ENCODE assay signal across 8 mouse cellular contexts in genomic region chr19:38042261-38042722, GRCm38 (mm10). TPM values are rescaled to one million over a fixed set of nuclear protein-coding genes. Genes with fewer than 3 reads are reported as not detected.
DNase-seq lines count a peak whose midpoint lies in the region; ATAC-seq and TF ChIP-seq lines count a peak whose summit lies in the region.

No protein-coding gene starts in this region.

- TF ChIP-seq CTCF in left cerebral cortex, adult 2 months (IDR thresholded peaks at IDR 0.05), result no peak

- peak; percentile 68 to 72 for ATAC-seq in hematopoietic stem cell, adult 5-6 weeks (replicated peaks in 1 of 2; ENCODE audit: insufficient read depth in 1 of 2, low FRiP score in 2 of 2, low TSS enrichment in 1 of 2, low read depth in 1 of 2, poor library complexity in 2 of 2, severe bottlenecking in 2 of 2)
- ATAC-seq in limb, embryonic 12.5 days (ENCODE audit: insufficient number of reproducible peaks, insufficient read depth, low FRiP score, low TSS enrichment, low read depth), result 0 out of 2 replicates have a peak, but pooled peaks have one; percentile 43
- ATAC-seq in stomach, embryonic 16.5 days (ENCODE audit: insufficient read depth, low FRiP score), result peak; percentile 34

- H3K27ac ChIP-seq in left cerebral cortex, adult 2 months, result no peak overlapping the region
- H3K27ac ChIP-seq in limb, embryonic 12.5 days, result 0 out of 2 replicates have a peak overlapping the region, but pooled peaks have one; percentile 70
- H3K27ac ChIP-seq in stomach, embryonic 16.5 days (ENCODE audit: low read length), result peak overlapping the region; percentile 86

- peaks cover 17% of the 10 kb centered on the region for H3K27me3 ChIP-seq in limb, embryonic 12.5 days
- no peaks in the 10 kb centered on the region for H3K27me3 ChIP-seq in stomach, embryonic 16.5 days (ENCODE audit: control insufficient read depth, insufficient read depth, low read length)

- DNase-seq in left cerebral cortex, adult 2 months (ENCODE audit: extremely low spot score in 1 of 2, low spot score in 2 of 2), result no peak
- DNase-seq in left cerebral cortex, adult 9 months (ENCODE audit: low spot score in 2 of 2), result no peak
- peak; percentile 20 for DNase-seq in embryo, embryonic 11 days
- DNase-seq in layer of hippocampus, postnatal 14 days (ENCODE audit: low spot score in 2 of 2), result no peak
- no peak for DNase-seq in layer of hippocampus, adult 8-10 months (ENCODE audit: low spot score in 2 of 2)

- WGBS in limb, embryonic 12.5 days, result 33% methylated on average over 5 of the region's 5 CpGs
- WGBS in stomach, embryonic 16.5 days, result 9% methylated on average over 5 of the region's 5 CpGs

- no peaks in the 10 kb centered on the region for H3K9me3 ChIP-seq in limb, embryonic 12.5 days
- H3K9me3 ChIP-seq in stomach, embryonic 16.5 days (replicated peaks; ENCODE audit: control insufficient read depth, low read length), result no peaks in the 10 kb centered on the region

- no peaks in the 10 kb centered on the region for H3K36me3 ChIP-seq in limb, embryonic 12.5 days
- H3K36me3 ChIP-seq in stomach, embryonic 16.5 days (ENCODE audit: control insufficient read depth, insufficient read depth, low read length), result no peaks in the 10 kb centered on the region

- H3K4me2 ChIP-seq in limb, embryonic 12.5 days, result peak overlapping the region; percentile 70
- H3K4me2 ChIP-seq in stomach, embryonic 16.5 days (ENCODE audit: low read depth, low read length), result peak overlapping the region; percentile 72

- no peak overlapping the region for H3K9ac ChIP-seq in limb, embryonic 12.5 days (replicated peaks)
- peak overlapping the region; percentile 72 for H3K9ac ChIP-seq in stomach, embryonic 16.5 days (ENCODE audit: low read length)

- H3K4me3 ChIP-seq in left cerebral cortex, adult 2 months, result peak overlapping the region; percentile 45
- H3K4me3 ChIP-seq in limb, embryonic 12.5 days (replicated peaks), result peak overlapping the region; percentile 48
- H3K4me3 ChIP-seq in stomach, embryonic 16.5 days (replicated peaks; ENCODE audit: low read length), result peak overlapping the region; percentile 58

- intact Hi-C loops in left cerebral cortex, adult 2 months (cut with DNase I), result loop anchor here (2.0 kb wide), 1 partner anchor 87 kb away; no protein-coding TSS in a partner anchor

- peaks cover 14% of the 10 kb centered on the region for H3K4me1 ChIP-seq in limb, embryonic 12.5 days (replicated peaks)
- H3K4me1 ChIP-seq in stomach, embryonic 16.5 days (ENCODE audit: control insufficient read depth, insufficient read depth, low read length), result peaks cover 19% of the 10 kb centered on the region

RNA-seq across cellular contexts. Expression of gene Myof, which starts 1.1 kb away (rescaled TPM):
- 1 to 10 TPM; 4.0 to 8.0 TPM for total RNA-seq in left cerebral cortex, adult 2 months (2021)
- total RNA-seq in hematopoietic stem cell, adult 5-6 weeks (2017), result 36.2 and 46.1 TPM in 2 replicates
- 6.2 and 8.0 TPM in 2 replicates for polyA plus RNA-seq in limb, embryonic 12.5 days (2016; fragmentation: Nextera tagmentation; extraction: Ambion mirVana)
- 22.5 and 23.3 TPM in 2 replicates for polyA plus RNA-seq in stomach, embryonic 16.5 days (2015; fragmentation: Nextera tagmentation; extraction: Ambion mirVana)
- 1 to 10 TPM; 5.6 to 7.9 TPM for total RNA-seq in layer of hippocampus, postnatal 14 days (2021)
- total RNA-seq in layer of hippocampus, adult 8-10 months (2022), result 1 to 10 TPM; 6.5 to 8.2 (median 6.7) TPM

RNA-seq across cellular contexts. Expression of gene Cep55, which starts 12.5 kb away (rescaled TPM):
- total RNA-seq in left cerebral cortex, adult 2 months (2021), result under 1 TPM; 0.35 to 0.38 TPM
- total RNA-seq in hematopoietic stem cell, adult 5-6 weeks (2017), result 49.6 and 54.0 TPM in 2 replicates
- 27.5 and 28.7 TPM in 2 replicates for polyA plus RNA-seq in limb, embryonic 12.5 days (2016; fragmentation: Nextera tagmentation; extraction: Ambion mirVana)
- polyA plus RNA-seq in stomach, embryonic 16.5 days (2015; fragmentation: Nextera tagmentation; extraction: Ambion mirVana), result 23.0 and 25.7 TPM in 2 replicates
- 1 to 10 TPM in 1 of 2 experiments, under 1 TPM in 1; 0.45 to 1.3 TPM for total RNA-seq in layer of hippocampus, postnatal 14 days (2021)
- under 1 TPM; 0.12 to 0.61 (median 0.25) TPM for total RNA-seq in layer of hippocampus, adult 8-10 months (2022)

RNA-seq across cellular contexts. Expression of gene Ffar4, which starts 54.6 kb away (rescaled TPM):
- total RNA-seq in left cerebral cortex, adult 2 months (2021), result under 1 TPM in 1 of 2 experiments, not detected in 1; 0.25 TPM
- total RNA-seq in hematopoietic stem cell, adult 5-6 weeks (2017), result not detected in 2 replicates
- 0.15 TPM in 2 replicates for polyA plus RNA-seq in limb, embryonic 12.5 days (2016; fragmentation: Nextera tagmentation; extraction: Ambion mirVana)
- 5.3 and 6.2 TPM in 2 replicates for polyA plus RNA-seq in stomach, embryonic 16.5 days (2015; fragmentation: Nextera tagmentation; extraction: Ambion mirVana)
- total RNA-seq in layer of hippocampus, postnatal 14 days (2021), result not detected
- under 1 TPM in 1 of 4 experiments, not detected in 3; 0.27 TPM for total RNA-seq in layer of hippocampus, adult 8-10 months (2022)

Comparison
In these comparisons a context has a peak if more than half of its experiments do, and no peak if none do; other contexts are left out.
1. RNA of gene Cep55, which starts 12.5 kb away (total RNA-seq): 49.6 to 54.0 TPM in hematopoietic stem cell, adult 5-6 weeks; 0.45 to 1.3 TPM in layer of hippocampus, postnatal 14 days, 0.35 to 0.38 TPM in left cerebral cortex, adult 2 months and 0.12 to 0.61 TPM in layer of hippocampus, adult 8-10 months; every median in the first group is over 10 times any median in the second.
2. Peak in every context shown above with its lines, with median percentiles within 50 percentile points of each other: H3K4me3 ChIP-seq and ATAC-seq.